Mouse (Mus musculus) MEL (cell line): ENCODE results near the gene Hsbp1.

Experiments
- CTCF ChIP-seq, 3 experiments: IDR thresholded peaks in 2 of 3; conservative IDR thresholded peaks in 1 of 3; 2 replicates each; pipeline ENCODE4 v1.5.1; 2011 to 2012; ENCODE audit warnings: low read length in 3 of 3, low read depth in 2 of 3, mild to moderate bottlenecking in 2 of 3, improper control_type of control experiment in 1 of 3, inconsistent platforms in 1 of 3, mixed read lengths in 1 of 3, moderate library complexity in 1 of 3; ENCODE audit not compliant: control insufficient read depth in 1 of 3, insufficient read depth in 1 of 3, poor library complexity in 1 of 3, severe bottlenecking in 1 of 3
- EP300 ChIP-seq, 2 experiments: IDR thresholded peaks; 2 replicates each; pipeline ENCODE4 v1.6.1; 2011; ENCODE audit warnings: improper control_type of control experiment in 2 of 2, low read length in 2 of 2, low read depth in 1 of 2, mild to moderate bottlenecking in 1 of 2
- POLR2A ChIP-seq, 2 experiments: IDR thresholded peaks; 2 replicates each; pipeline ENCODE4 v1.6.1; 2011 to 2012; ENCODE audit warnings: low read length in 2 of 2, mild to moderate bottlenecking in 2 of 2, control low read depth in 1 of 2, improper control_type of control experiment in 1 of 2, low read depth in 1 of 2, moderate library complexity in 1 of 2; ENCODE audit not compliant: control insufficient read depth in 1 of 2, insufficient read depth in 1 of 2, poor library complexity in 1 of 2
- TAL1 ChIP-seq: IDR thresholded peaks from 2 replicates; pipeline ENCODE4 v1.6.1; 2012; ENCODE audit warnings: mild to moderate bottlenecking, inconsistent platforms, low read length, moderate library complexity, mixed read lengths
- ZNF384 ChIP-seq: IDR thresholded peaks from 2 replicates; pipeline ENCODE4 v1.6.1; 2012; ENCODE audit warnings: low read depth, mild to moderate bottlenecking, inconsistent platforms, low read length, improper control_type of control experiment

GRCm38 (mm10) chr8:119358175-119358574, 13.9 kb downstream of the Hsbp1 start:
- TF ChIP-seq EP300 (IDR thresholded peaks at IDR 0.05; ENCODE audit: low read depth in 1 of 2, low read length in 2 of 2) = no peak
- TF ChIP-seq ZNF384 = no peak
- no peak for TF ChIP-seq CTCF (IDR thresholded peaks at IDR 0.05 in 2 of 3, conservative IDR thresholded peaks at IDR 0.05 in 1 of 3; ENCODE audit: control insufficient read depth in 1 of 3, insufficient read depth in 1 of 3, low read depth in 2 of 3, low read length in 3 of 3, poor library complexity in 1 of 3, severe bottlenecking in 1 of 3)
- TF ChIP-seq POLR2A (IDR thresholded peaks at IDR 0.05; ENCODE audit: control insufficient read depth in 1 of 2, insufficient read depth in 1 of 2, low read depth in 1 of 2, low read length in 2 of 2, poor library complexity in 1 of 2) = no peak
- no peak for TF ChIP-seq TAL1
